Mouse (Mus musculus): ENCODE measurements around the gene Stxbp1.

Gene Stxbp1

GRCm38 (mm10) chr2:32752181-32752580 lies 94.9 kb downstream of the Stxbp1 start:
- DNase-seq (ENCODE audit: low spot score): no peak

- no peak for DNase-seq (ENCODE audit: low spot score)
These were observed 95.4 kb downstream of the Stxbp1 start for GRCm38 (mm10) chr2:32751665-32752033.

- peak; percentile 73 for DNase-seq (ENCODE audit: low spot score)
These were observed 96.0 kb downstream of the Stxbp1 start for GRCm38 (mm10) chr2:32750887-32751664.

- DNase-seq (ENCODE audit: low spot score): no peak
These were observed 96.8 kb downstream of the Stxbp1 start for GRCm38 (mm10) chr2:32750199-32750598.

GRCm38 (mm10) chr2:32749082-32749481 lies 98.0 kb downstream of the Stxbp1 start:
- no peak for DNase-seq (ENCODE audit: low spot score)

GRCm38 (mm10) chr2:32744272-32744982 lies 102.6 kb downstream of the Stxbp1 start:
- no peak for DNase-seq (ENCODE audit: low spot score)

GRCm38 (mm10) chr2:32742173-32742531 lies 104.9 kb downstream of the Stxbp1 start:
- DNase-seq (ENCODE audit: low spot score): no peak

- DNase-seq (ENCODE audit: low spot score): peak; percentile 48
These were observed 105.5 kb downstream of the Stxbp1 start for GRCm38 (mm10) chr2:32741273-32742172.

- DNase-seq (ENCODE audit: low spot score): no peak
These were observed 106.2 kb downstream of the Stxbp1 start, which contains the start of gene 6330409D20Rik for GRCm38 (mm10) chr2:32740916-32741272. TSS of gene 6330409D20Rik (minus strand) at chr2:32741016.

GRCm38 (mm10) chr2:32739311-32739710 lies 107.7 kb downstream of the Stxbp1 start:
- DNase-seq (ENCODE audit: low spot score): no peak
